Mouse (Mus musculus) MEL (cell line): ENCODE measurements at regions not wholly inside any gene's neighbourhood (a gene's known extent, or its start where the extent isn't known, plus 50 kb on each side); places are given as distances from the start of the nearest gene placed in this dataset.

Source experiments
- DNase-seq: peaks from one replicate; pipeline ENCODE4 v3.0.0; 2011; ENCODE audit warnings: low read depth, low spot score
- H3K27ac ChIP-seq: 2 replicates; pipeline ENCODE4 v1.5.1; 2012; ENCODE audit warnings: low read depth, mild to moderate bottlenecking, control low read depth, low read length, moderate library complexity; ENCODE audit not compliant: control insufficient read depth
- H3K27me3 ChIP-seq, 2 experiments: fragments of 150-350 bp in 1 of 2; sonication (generic) in 1 of 2; 2 replicates each; pipeline ENCODE4 v1.6.1; 2012; ENCODE audit warnings: low read length in 2 of 2, mild to moderate bottlenecking in 2 of 2, improper control_type of control experiment in 1 of 2, moderate library complexity in 1 of 2; ENCODE audit not compliant: insufficient read depth in 2 of 2, control insufficient read depth in 1 of 2
- H3K36me3 ChIP-seq, 2 experiments: 2 replicates each; pipeline ENCODE4 v1.6.1; 2012 to 2014; ENCODE audit warnings: low read length in 2 of 2, improper control_type of control experiment in 1 of 2, inconsistent platforms in 1 of 2, mild to moderate bottlenecking in 1 of 2; ENCODE audit not compliant: insufficient read depth in 2 of 2, control insufficient read depth in 1 of 2
- H3K4me1 ChIP-seq, 2 experiments: fragments of 150-350 bp in 1 of 2; sonication (generic) in 1 of 2; 2 replicates each; pipeline ENCODE4 v1.6.1; 2012; ENCODE audit warnings: low read length in 2 of 2, improper control_type of control experiment in 1 of 2, mild to moderate bottlenecking in 1 of 2; ENCODE audit not compliant: insufficient read depth in 2 of 2, control insufficient read depth in 1 of 2
- H3K4me3 ChIP-seq, 2 experiments: fragments of 150-350 bp in 1 of 2; sonication (generic) in 1 of 2; 2 replicates each; pipeline ENCODE4 v1.5.1; 2012; ENCODE audit warnings: low read depth in 2 of 2, low read length in 2 of 2, mild to moderate bottlenecking in 2 of 2, moderate library complexity in 2 of 2, control low read depth in 1 of 2, improper control_type of control experiment in 1 of 2; ENCODE audit not compliant: control insufficient read depth in 1 of 2, insufficient read depth in 1 of 2
- H3K79me2 ChIP-seq: 2 replicates; pipeline ENCODE4 v1.6.1; 2012; ENCODE audit warnings: mild to moderate bottlenecking, low read length, moderate library complexity; ENCODE audit not compliant: control insufficient read depth, poor library complexity, insufficient read depth
- H3K9ac ChIP-seq: 2 replicates; pipeline ENCODE4 v1.6.1; 2012; ENCODE audit warnings: low read depth, mild to moderate bottlenecking, control low read depth, low read length, moderate library complexity; ENCODE audit not compliant: control insufficient read depth, poor library complexity, severe bottlenecking
- H3K9me3 ChIP-seq: fragments of 150-350 bp; sonication (generic); replicated peaks from 2 replicates; pipeline ENCODE4 v1.6.1; 2012; ENCODE audit warnings: mild to moderate bottlenecking, low read length, improper control_type of control experiment, moderate library complexity; ENCODE audit not compliant: insufficient read depth
- CHD1 ChIP-seq: IDR thresholded peaks from 2 replicates; pipeline ENCODE4 v1.6.1; 2012; ENCODE audit warnings: low read depth, mild to moderate bottlenecking, inconsistent platforms, low read length, improper control_type of control experiment
- CTCF ChIP-seq, 3 experiments: IDR thresholded peaks in 2 of 3; conservative IDR thresholded peaks in 1 of 3; 2 replicates each; pipeline ENCODE4 v1.5.1; 2011 to 2012; ENCODE audit warnings: low read length in 3 of 3, low read depth in 2 of 3, mild to moderate bottlenecking in 2 of 3, improper control_type of control experiment in 1 of 3, inconsistent platforms in 1 of 3, mixed read lengths in 1 of 3, moderate library complexity in 1 of 3; ENCODE audit not compliant: control insufficient read depth in 1 of 3, insufficient read depth in 1 of 3, poor library complexity in 1 of 3, severe bottlenecking in 1 of 3
- EP300 ChIP-seq, 2 experiments: IDR thresholded peaks; 2 replicates each; pipeline ENCODE4 v1.6.1; 2011; ENCODE audit warnings: improper control_type of control experiment in 2 of 2, low read length in 2 of 2, low read depth in 1 of 2, mild to moderate bottlenecking in 1 of 2
- ETS1 ChIP-seq: IDR thresholded peaks from 2 replicates; pipeline ENCODE4 v1.6.1; 2012; ENCODE audit warnings: low read depth, mild to moderate bottlenecking, inconsistent platforms, low read length, improper control_type of control experiment, moderate library complexity
- GABPA ChIP-seq: IDR thresholded peaks from 2 replicates; pipeline ENCODE4 v1.6.1; 2012; ENCODE audit warnings: low read depth, mild to moderate bottlenecking, inconsistent platforms, low read length, improper control_type of control experiment, moderate library complexity
- GATA1 ChIP-seq: IDR thresholded peaks from 2 replicates; pipeline ENCODE4 v1.6.1; 2011; ENCODE audit warnings: low read depth, low read length, improper control_type of control experiment
- KAT2A ChIP-seq: conservative IDR thresholded peaks from 2 replicates; pipeline ENCODE4 v1.6.1; 2012; ENCODE audit warnings: low read depth, low read length, improper control_type of control experiment, inconsistent platforms
- MAFK ChIP-seq: IDR thresholded peaks from 2 replicates; pipeline ENCODE4 v1.6.1; 2011; ENCODE audit warnings: low read depth, mild to moderate bottlenecking, low read length, improper control_type of control experiment, borderline replicate concordance
- MAX ChIP-seq: IDR thresholded peaks from 2 replicates; pipeline ENCODE4 v1.6.1; 2011; ENCODE audit warnings: low read length, improper control_type of control experiment
- MXI1 ChIP-seq: IDR thresholded peaks from 2 replicates; pipeline ENCODE4 v1.6.1; 2011; ENCODE audit warnings: mild to moderate bottlenecking, low read depth, low read length, improper control_type of control experiment
- MYC ChIP-seq: IDR thresholded peaks from 2 replicates; pipeline ENCODE4 v1.6.1; 2011; ENCODE audit warnings: low read depth, mild to moderate bottlenecking, low read length, improper control_type of control experiment, moderate library complexity
- POLR2A ChIP-seq, 2 experiments: IDR thresholded peaks; 2 replicates each; pipeline ENCODE4 v1.6.1; 2011 to 2012; ENCODE audit warnings: low read length in 2 of 2, mild to moderate bottlenecking in 2 of 2, control low read depth in 1 of 2, improper control_type of control experiment in 1 of 2, low read depth in 1 of 2, moderate library complexity in 1 of 2; ENCODE audit not compliant: control insufficient read depth in 1 of 2, insufficient read depth in 1 of 2, poor library complexity in 1 of 2
- POLR2AphosphoS5 ChIP-seq: IDR thresholded peaks from 2 replicates; pipeline ENCODE4 v1.6.1; 2012; ENCODE audit warnings: low read depth, borderline replicate concordance, mild to moderate bottlenecking, inconsistent platforms, low read length, moderate library complexity, mixed read lengths
- RCOR1 ChIP-seq: IDR thresholded peaks from 2 replicates; pipeline ENCODE4 v1.6.1; 2012; ENCODE audit warnings: low read depth, mild to moderate bottlenecking, inconsistent platforms, low read length, improper control_type of control experiment
- SMC3 ChIP-seq: IDR thresholded peaks from 2 replicates; pipeline ENCODE4 v1.6.1; 2011; ENCODE audit warnings: low read depth, low read length, improper control_type of control experiment
- TAL1 ChIP-seq: IDR thresholded peaks from 2 replicates; pipeline ENCODE4 v1.6.1; 2012; ENCODE audit warnings: mild to moderate bottlenecking, inconsistent platforms, low read length, moderate library complexity, mixed read lengths
- TBP ChIP-seq: IDR thresholded peaks from 2 replicates; pipeline ENCODE4 v1.8.0; 2011; ENCODE audit warnings: low read depth, low read length, improper control_type of control experiment
- UBTF ChIP-seq: IDR thresholded peaks from 2 replicates; pipeline ENCODE4 v1.6.1; 2012; ENCODE audit warnings: low read depth, mild to moderate bottlenecking, inconsistent platforms, low read length, improper control_type of control experiment, moderate library complexity, borderline replicate concordance; ENCODE audit not compliant: insufficient read depth
- USF2 ChIP-seq, 2 experiments: IDR thresholded peaks; 2 replicates each; pipeline ENCODE4 v1.6.1; 2011 to 2012; ENCODE audit warnings: improper control_type of control experiment in 2 of 2, low read length in 2 of 2, borderline replicate concordance in 1 of 2, inconsistent platforms in 1 of 2, low read depth in 1 of 2, mild to moderate bottlenecking in 1 of 2; ENCODE audit not compliant: insufficient read depth in 1 of 2
- ZC3H11A ChIP-seq: IDR thresholded peaks from 2 replicates; pipeline ENCODE4 v1.6.1; 2012; ENCODE audit warnings: low read depth, mild to moderate bottlenecking, inconsistent platforms, low read length, improper control_type of control experiment
- ZKSCAN1 ChIP-seq: IDR thresholded peaks from 2 replicates; pipeline ENCODE4 v1.6.1; 2012; ENCODE audit warnings: low read depth, mild to moderate bottlenecking, inconsistent platforms, low read length, improper control_type of control experiment, moderate library complexity
- ZMIZ1 ChIP-seq: IDR thresholded peaks from 2 replicates; pipeline ENCODE4 v1.6.1; 2012; ENCODE audit warnings: low read depth, mild to moderate bottlenecking, inconsistent platforms, low read length, improper control_type of control experiment, moderate library complexity

GRCm38 (mm10) chr9:115504789-115505188 lies 194.6 kb upstream of the Stt3b start:
- Histone ChIP-seq H3K4me3 (no peak overlapping the region), H3K4me1 (no peaks in the 10 kb centered on the region), H3K9ac (no peak overlapping the region), H3K9me3 (no peaks in the 10 kb centered on the region), H3K79me2 (no peaks in the 10 kb centered on the region), H3K27me3 (no peaks in the 10 kb centered on the region), H3K36me3 (no peaks in the 10 kb centered on the region), H3K27ac (no peak overlapping the region)
- DNase-seq = no peak
- no peak for TF ChIP-seq TAL1
- no peak for TF ChIP-seq POLR2AphosphoS5
- no peak for TF ChIP-seq MYC
- no peak for TF ChIP-seq MXI1
- no peak for TF ChIP-seq SMC3
- no peak for TF ChIP-seq CHD1

GRCm38 (mm10) chr9:115507131-115507689 lies 197.0 kb upstream of the Stt3b start:
- H3K4me3 ChIP-seq = no peak overlapping the region
- H3K9me3 ChIP-seq = no peaks in the 10 kb centered on the region
- no peaks in the 10 kb centered on the region for H3K27me3 ChIP-seq
- H3K36me3 ChIP-seq = no peaks in the 10 kb centered on the region
- no peaks in the 10 kb centered on the region for H3K4me1 ChIP-seq
- DNase-seq = no peak
- no peak for TF ChIP-seq UBTF
- no peak for TF ChIP-seq CHD1
- no peak for TF ChIP-seq USF2 (IDR thresholded peaks at IDR 0.05; ENCODE audit: borderline replicate concordance in 1 of 2, insufficient read depth in 1 of 2, low read depth in 1 of 2, low read length in 2 of 2)
- no peak for TF ChIP-seq MAX
- TF ChIP-seq GABPA = no peak
- TF ChIP-seq ZC3H11A = no peak
- TF ChIP-seq ETS1 = no peak
- no peak for TF ChIP-seq RCOR1
- no peak for TF ChIP-seq POLR2A (IDR thresholded peaks at IDR 0.05; ENCODE audit: control insufficient read depth in 1 of 2, insufficient read depth in 1 of 2, low read depth in 1 of 2, low read length in 2 of 2, poor library complexity in 1 of 2)
- TF ChIP-seq CTCF (IDR thresholded peaks at IDR 0.05 in 2 of 3, conservative IDR thresholded peaks at IDR 0.05 in 1 of 3; ENCODE audit: control insufficient read depth in 1 of 3, insufficient read depth in 1 of 3, low read depth in 2 of 3, low read length in 3 of 3, poor library complexity in 1 of 3, severe bottlenecking in 1 of 3) = no peak
- no peak for TF ChIP-seq MAFK
- no peak for TF ChIP-seq KAT2A
- TF ChIP-seq TBP = no peak
- no peak for TF ChIP-seq ZMIZ1
- TF ChIP-seq EP300 (IDR thresholded peaks at IDR 0.05; ENCODE audit: low read depth in 1 of 2, low read length in 2 of 2) = no peak
- no peak for TF ChIP-seq GATA1
- no peak for TF ChIP-seq ZKSCAN1
- H3K27ac ChIP-seq = no peak overlapping the region
- H3K9ac ChIP-seq = no peak overlapping the region
- H3K79me2 ChIP-seq = no peaks in the 10 kb centered on the region
